Mouse (Mus musculus): ENCODE results near the gene Ufc1. TPM values are rescaled to one million over a fixed set of nuclear protein-coding genes. Genes with fewer than 3 reads are reported as not detected.

Gene Ufc1
- total RNA-seq, 1 experiment, result 78.8 TPM

DNA sequence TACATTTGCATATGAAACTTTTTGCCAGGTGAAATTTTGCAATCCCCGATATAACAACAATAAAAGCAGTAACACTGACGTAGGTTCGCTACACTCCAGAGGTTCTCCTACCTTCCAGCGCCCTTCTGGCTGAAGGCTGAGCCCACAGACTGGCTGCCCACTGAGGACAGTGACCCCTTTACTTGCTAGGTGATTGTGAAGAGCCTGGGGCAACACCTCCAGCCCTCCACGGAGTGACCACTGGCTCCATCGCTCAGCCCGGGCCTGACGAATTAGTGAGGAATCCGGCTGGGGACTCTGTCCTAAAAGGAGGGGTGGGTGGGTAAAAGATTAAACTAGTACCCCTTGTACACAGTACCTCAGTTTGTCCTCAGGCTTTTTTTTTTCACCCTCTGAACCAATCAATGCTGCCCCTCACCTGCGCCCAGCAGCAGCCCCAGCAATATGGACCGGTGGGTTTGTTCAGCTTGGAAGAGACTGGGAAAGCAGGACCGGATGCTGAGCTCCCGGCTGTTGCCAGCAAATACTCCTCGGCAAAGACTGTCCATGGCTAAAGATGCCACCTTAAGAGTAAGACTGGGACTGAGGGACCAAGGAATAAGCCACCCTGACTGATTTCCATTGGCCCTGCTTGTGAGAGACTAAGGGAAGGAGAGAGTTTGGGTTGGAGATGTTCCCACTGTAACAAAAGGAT, 15.7 kb downstream of the Ufc1 start:
- peaks cover 0 to 5% of the 10 kb centered on the region in 2 experiments; a peak in 1 of 4 replicates for H3K4me1 ChIP-seq (ENCODE audit: control insufficient read depth in 2 of 2, insufficient read depth in 2 of 2, low read length in 2 of 2, poor library complexity in 1 of 2)
- H3K4me3 ChIP-seq (ENCODE audit: insufficient read depth in 1 of 2, low read depth in 1 of 2, low read length in 2 of 2, poor library complexity in 1 of 2, severe bottlenecking in 1 of 2), result no peak overlapping the region
- TF ChIP-seq MAFK (IDR thresholded peaks at IDR 0.05; ENCODE audit: insufficient read depth, low read depth, low read length), result no peak
- TF ChIP-seq HCFC1 (IDR thresholded peaks at IDR 0.05; ENCODE audit: borderline replicate concordance, insufficient read depth, low read length), result no peak
- TF ChIP-seq CHD2 (IDR thresholded peaks at IDR 0.05; ENCODE audit: low read depth, low read length), result no peak
- no peak for TF ChIP-seq ZC3H11A (IDR thresholded peaks at IDR 0.05; ENCODE audit: borderline replicate concordance, low read depth, low read length)
- TF ChIP-seq ZNF384 (IDR thresholded peaks at IDR 0.05; ENCODE audit: low read depth, low read length), result no peak
- H3K9ac ChIP-seq (ENCODE audit: insufficient read depth, low read depth, low read length, poor library complexity, severe bottlenecking), result no peak overlapping the region
- no peaks in the 10 kb centered on the region for H3K9me3 ChIP-seq (ENCODE audit: control insufficient read depth, insufficient read depth, low read depth, low read length)
- H3K36me3 ChIP-seq (ENCODE audit: control insufficient read depth, insufficient read depth, low read length, poor library complexity, severe bottlenecking), result peaks cover 35% of the 10 kb centered on the region
- no peak for DNase-seq (ENCODE audit: low read depth, low spot score)
- in situ Hi-C loops (cut with MboI; ENCODE audit: low sequenced_read_pairs in 2 of 2, unreplicated experiment in 2 of 2), result no loop called here
- no peak overlapping the region for H3K27ac ChIP-seq (ENCODE audit: insufficient read depth, low read depth, low read length, poor library complexity, severe bottlenecking)

- DNase-seq (ENCODE audit: low read depth, low spot score), result no peak
- no peak for TF ChIP-seq CHD2 (IDR thresholded peaks at IDR 0.05; ENCODE audit: low read depth, low read length)
- TF ChIP-seq HCFC1 (IDR thresholded peaks at IDR 0.05; ENCODE audit: borderline replicate concordance, insufficient read depth, low read length), result no peak
- TF ChIP-seq ZNF384 (IDR thresholded peaks at IDR 0.05; ENCODE audit: low read depth, low read length), result no peak
- TF ChIP-seq ZC3H11A (IDR thresholded peaks at IDR 0.05; ENCODE audit: borderline replicate concordance, low read depth, low read length), result no peak
- TF ChIP-seq MAFK (IDR thresholded peaks at IDR 0.05; ENCODE audit: insufficient read depth, low read depth, low read length), result no peak
- Histone ChIP-seq H3K27ac (ENCODE audit: insufficient read depth, low read depth, low read length, poor library complexity, severe bottlenecking) (no peak overlapping the region), H3K36me3 (ENCODE audit: control insufficient read depth, insufficient read depth, low read length, poor library complexity, severe bottlenecking) (peaks cover 36% of the 10 kb centered on the region), H3K9ac (ENCODE audit: insufficient read depth, low read depth, low read length, poor library complexity, severe bottlenecking) (no peak overlapping the region), H3K4me3 (ENCODE audit: insufficient read depth in 1 of 2, low read depth in 1 of 2, low read length in 2 of 2, poor library complexity in 1 of 2, severe bottlenecking in 1 of 2) (no peak overlapping the region), H3K4me1 (ENCODE audit: control insufficient read depth in 2 of 2, insufficient read depth in 2 of 2, low read length in 2 of 2, poor library complexity in 1 of 2) (peaks cover 0 to 5% of the 10 kb centered on the region in 2 experiments; a peak in 1 of 4 replicates), H3K9me3 (ENCODE audit: control insufficient read depth, insufficient read depth, low read depth, low read length) (no peaks in the 10 kb centered on the region)
- in situ Hi-C loops (cut with MboI; ENCODE audit: low sequenced_read_pairs in 2 of 2, unreplicated experiment in 2 of 2), result no loop called here
Observed at GRCm38 (mm10) chr1:171278436-171278835, 16.4 kb downstream of the Ufc1 start.

GRCm38 (mm10) chr1:171277736-171278135, 17.1 kb downstream of the Ufc1 start:
- H3K36me3 ChIP-seq (ENCODE audit: control insufficient read depth, insufficient read depth, low read length, poor library complexity, severe bottlenecking), result peaks cover 36% of the 10 kb centered on the region
- no peak overlapping the region for H3K4me3 ChIP-seq (ENCODE audit: insufficient read depth in 1 of 2, low read depth in 1 of 2, low read length in 2 of 2, poor library complexity in 1 of 2, severe bottlenecking in 1 of 2)
- H3K4me1 ChIP-seq (ENCODE audit: control insufficient read depth in 2 of 2, insufficient read depth in 2 of 2, low read length in 2 of 2, poor library complexity in 1 of 2), result peaks cover 0 to 5% of the 10 kb centered on the region in 2 experiments; a peak in 1 of 4 replicates
- H3K9me3 ChIP-seq (ENCODE audit: control insufficient read depth, insufficient read depth, low read depth, low read length), result no peaks in the 10 kb centered on the region
- no peak overlapping the region for H3K27ac ChIP-seq (ENCODE audit: insufficient read depth, low read depth, low read length, poor library complexity, severe bottlenecking)
- H3K9ac ChIP-seq (ENCODE audit: insufficient read depth, low read depth, low read length, poor library complexity, severe bottlenecking), result no peak overlapping the region
- no peak for DNase-seq (ENCODE audit: low read depth, low spot score)
- TF ChIP-seq HCFC1 (IDR thresholded peaks at IDR 0.05; ENCODE audit: borderline replicate concordance, insufficient read depth, low read length) (no peak), MAFK (IDR thresholded peaks at IDR 0.05; ENCODE audit: insufficient read depth, low read depth, low read length) (no peak), ZNF384 (IDR thresholded peaks at IDR 0.05; ENCODE audit: low read depth, low read length) (no peak), ZC3H11A (IDR thresholded peaks at IDR 0.05; ENCODE audit: borderline replicate concordance, low read depth, low read length) (no peak), CHD2 (IDR thresholded peaks at IDR 0.05; ENCODE audit: low read depth, low read length) (no peak)
- in situ Hi-C loops (cut with MboI; ENCODE audit: low sequenced_read_pairs in 2 of 2, unreplicated experiment in 2 of 2), result no loop called here

DNA sequence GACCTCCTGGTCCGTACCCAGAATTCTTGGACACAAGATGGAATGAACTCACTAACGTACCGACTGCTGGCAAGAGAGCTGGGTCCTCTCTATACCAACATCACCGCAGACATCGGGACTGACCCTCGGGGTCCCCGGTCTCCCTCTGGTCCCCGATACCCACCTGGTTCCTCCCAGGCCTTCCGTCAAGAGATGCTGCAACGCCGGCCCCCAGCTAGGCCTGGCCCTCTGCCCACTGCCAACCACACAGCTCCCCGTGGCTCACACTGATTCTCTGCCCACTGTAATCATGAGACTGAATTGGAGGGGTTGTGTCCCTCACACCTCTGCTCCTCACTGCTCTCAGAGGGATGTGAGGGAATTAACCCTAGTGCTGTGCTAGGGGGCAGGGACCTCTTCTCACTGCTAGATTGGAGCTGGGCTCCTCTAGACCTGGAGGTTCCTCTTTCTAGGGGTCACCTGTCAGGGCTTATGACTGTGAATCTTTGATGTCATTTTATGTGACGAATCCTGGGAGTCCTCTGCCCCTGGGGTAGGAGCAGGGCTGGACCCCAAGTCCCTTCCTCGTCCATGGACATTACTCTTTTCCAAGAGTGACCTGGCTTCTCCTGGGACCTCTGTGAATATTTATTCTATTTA, 18.6 kb downstream of the Ufc1 start:
- in situ Hi-C loops (cut with MboI; ENCODE audit: low sequenced_read_pairs in 2 of 2, unreplicated experiment in 2 of 2), result no loop called here
- Histone ChIP-seq H3K36me3 (ENCODE audit: control insufficient read depth, insufficient read depth, low read length, poor library complexity, severe bottlenecking) (peaks cover 38% of the 10 kb centered on the region), H3K9me3 (ENCODE audit: control insufficient read depth, insufficient read depth, low read depth, low read length) (no peaks in the 10 kb centered on the region), H3K4me1 (ENCODE audit: control insufficient read depth in 2 of 2, insufficient read depth in 2 of 2, low read length in 2 of 2, poor library complexity in 1 of 2) (peaks cover 0 to 10% of the 10 kb centered on the region in 2 experiments; a peak in 2 of 4 replicates), H3K9ac (ENCODE audit: insufficient read depth, low read depth, low read length, poor library complexity, severe bottlenecking) (no peak overlapping the region), H3K4me3 (ENCODE audit: insufficient read depth in 1 of 2, low read depth in 1 of 2, low read length in 2 of 2, poor library complexity in 1 of 2, severe bottlenecking in 1 of 2) (no peak overlapping the region), H3K27ac (ENCODE audit: insufficient read depth, low read depth, low read length, poor library complexity, severe bottlenecking) (no peak overlapping the region; the same call in 1 of the 2 replicates)
- TF ChIP-seq HCFC1 (IDR thresholded peaks at IDR 0.05; ENCODE audit: borderline replicate concordance, insufficient read depth, low read length) (no peak), ZNF384 (IDR thresholded peaks at IDR 0.05; ENCODE audit: low read depth, low read length) (no peak), MAFK (IDR thresholded peaks at IDR 0.05; ENCODE audit: insufficient read depth, low read depth, low read length) (no peak), ZC3H11A (IDR thresholded peaks at IDR 0.05; ENCODE audit: borderline replicate concordance, low read depth, low read length) (no peak), CHD2 (IDR thresholded peaks at IDR 0.05; ENCODE audit: low read depth, low read length) (no peak)
- DNase-seq (ENCODE audit: low read depth, low spot score), result no peak

Data from ES-E14 (cell line).